In genomic region chr3:103733799-103734695, GRCm38 (mm10) we compare ENCODE assay signal across 9 mouse cellular contexts. TPM values are rescaled to one million over a fixed set of nuclear protein-coding genes. Genes with fewer than 3 reads are reported as not detected.
DNase-seq lines count a peak whose midpoint lies in the region; ATAC-seq and TF ChIP-seq lines count a peak whose summit lies in the region.
"Had no signal": no experiment of that assay in that cellular context is flagged by ENCODE, and none has a peak within 500 bp of the region (broad histone marks: within the 10 kb centered on the region; RNA-seq: fewer than 3 reads in every experiment).

No protein-coding gene starts in this region.

- peaks cover 9% of the 10 kb centered on the region; the same call in 1 of the 2 replicates for H3K36me3 ChIP-seq in embryonic facial prominence, embryonic 14.5 days (ENCODE audit: control insufficient read depth, insufficient read depth, low read length)
- no peaks in the 10 kb centered on the region for H3K36me3 ChIP-seq in intestine, embryonic 16.5 days (ENCODE audit: control insufficient read depth, insufficient read depth, low read length)
- H3K36me3 ChIP-seq in stomach, postnatal 0 days (ENCODE audit: control insufficient read depth, insufficient read depth, low read length) = no peaks in the 10 kb centered on the region

- TF ChIP-seq CTCF in stomach, postnatal 0 days (IDR thresholded peaks at IDR 0.05; ENCODE audit: low read depth) = no peak; the same call in 1 of the 2 replicates

- H3K4me1 ChIP-seq in embryonic facial prominence, embryonic 14.5 days (ENCODE audit: control insufficient read depth, insufficient read depth, low read length) = peaks cover 45% of the 10 kb centered on the region
- H3K4me1 ChIP-seq in intestine, embryonic 16.5 days (ENCODE audit: control insufficient read depth, insufficient read depth, low read length) = peaks cover 24% of the 10 kb centered on the region
- H3K4me1 ChIP-seq in stomach, postnatal 0 days (replicated peaks; ENCODE audit: control insufficient read depth, insufficient read depth) = peaks cover 7% of the 10 kb centered on the region; the same call in 1 of the 2 replicates

- no peak for TF ChIP-seq EP300 in stomach, postnatal 0 days (optimal IDR thresholded peaks at IDR 0.05)

- peak overlapping the region; percentile 48; the same call in 1 of the 2 replicates for H3K4me3 ChIP-seq in embryonic facial prominence, embryonic 14.5 days (ENCODE audit: low read depth, low read length)
- H3K4me3 ChIP-seq in intestine, embryonic 16.5 days (ENCODE audit: low read length) = no peak overlapping the region
- H3K4me3 ChIP-seq in stomach, postnatal 0 days (ENCODE audit: low read depth, low read length) = no peak overlapping the region

- no peaks in the 10 kb centered on the region for H3K27me3 ChIP-seq in embryonic facial prominence, embryonic 14.5 days (replicated peaks; ENCODE audit: control insufficient read depth, insufficient read depth, low read length)
- H3K27me3 ChIP-seq in intestine, embryonic 16.5 days (replicated peaks; ENCODE audit: control insufficient read depth, insufficient read depth, low read length) = no peaks in the 10 kb centered on the region
- no peaks in the 10 kb centered on the region for H3K27me3 ChIP-seq in stomach, postnatal 0 days (ENCODE audit: control insufficient read depth, insufficient read depth, low read length)

- peak overlapping the region; percentile 52 for H3K9ac ChIP-seq in embryonic facial prominence, embryonic 14.5 days (ENCODE audit: low read depth, low read length)
- 0 out of 2 replicates have a peak overlapping the region, but pooled peaks have one; percentile 58 for H3K9ac ChIP-seq in intestine, embryonic 16.5 days (ENCODE audit: low read depth, low read length)
- peak overlapping the region; percentile 35; the same call in 1 of the 2 replicates for H3K9ac ChIP-seq in stomach, postnatal 0 days (ENCODE audit: low read length)
- H3K9ac ChIP-seq: liver, embryonic 14.5 days had no signal

- peak; percentile 7; the same call in 1 of the 2 replicates for ATAC-seq in embryonic facial prominence, embryonic 14.5 days (ENCODE audit: low read depth)
- ATAC-seq in intestine, embryonic 16.5 days = no peak
- no peak for ATAC-seq in stomach, postnatal 0 days (ENCODE audit: low FRiP score, low TSS enrichment)
- ATAC-seq in erythroblast, adult 5-6 weeks (replicated peaks; ENCODE audit: low FRiP score, poor library complexity, severe bottlenecking) = no peak

- DNase-seq in layer of hippocampus, adult 11-12 months (ENCODE audit: low spot score) = peak; percentile 62
- DNase-seq in layer of hippocampus, postnatal 25 days (ENCODE audit: extremely low spot score in 1 of 2, low spot score in 1 of 2) = no peak
- peak; percentile 62 for DNase-seq in embryonic facial prominence, embryonic 14.5 days (ENCODE audit: low spot score)
- peak; percentile 50 for DNase-seq in lung, postnatal 36 days
- peak; percentile 27 for DNase-seq in stomach, postnatal 0 days (ENCODE audit: low spot score)
- DNase-seq in adrenal gland, adult 2 months = no peak

- 14% methylated on average over 18 of the region's 19 CpGs for WGBS in embryonic facial prominence, embryonic 14.5 days
- WGBS in intestine, embryonic 16.5 days = 44% methylated on average over 18 of the region's 19 CpGs
- 46% methylated on average over 19 of the region's 19 CpGs for WGBS in stomach, postnatal 0 days

- H3K27ac ChIP-seq in embryonic facial prominence, embryonic 14.5 days (replicated peaks; ENCODE audit: low read depth, low read length) = peak overlapping the region; percentile 91
- H3K27ac ChIP-seq in intestine, embryonic 16.5 days (ENCODE audit: low read length) = peak overlapping the region; percentile 15; the same call in 1 of the 2 replicates
- peak overlapping the region; percentile 73 for H3K27ac ChIP-seq in stomach, postnatal 0 days (replicated peaks)
- H3K27ac ChIP-seq: liver, embryonic 14.5 days had no signal

- H3K9me3 ChIP-seq in embryonic facial prominence, embryonic 14.5 days (ENCODE audit: control insufficient read depth, low read length) = no peaks in the 10 kb centered on the region
- H3K9me3 ChIP-seq in intestine, embryonic 16.5 days (ENCODE audit: control insufficient read depth, low read length) = no peaks in the 10 kb centered on the region
- no peaks in the 10 kb centered on the region for H3K9me3 ChIP-seq in stomach, postnatal 0 days (ENCODE audit: control insufficient read depth, low read length)

- H3K4me2 ChIP-seq in embryonic facial prominence, embryonic 14.5 days (ENCODE audit: low read depth, low read length) = peak overlapping the region; percentile 56
- peak overlapping the region; percentile 60 for H3K4me2 ChIP-seq in intestine, embryonic 16.5 days (ENCODE audit: low read depth, low read length)
- H3K4me2 ChIP-seq in stomach, postnatal 0 days (replicated peaks; ENCODE audit: low read depth) = peak overlapping the region; percentile 32; the same call in 1 of the 2 replicates

RNA-seq across cellular contexts. Expression of gene Olfml3, which starts 3.8 kb away (rescaled TPM):
- 10 to 100 TPM; 12.5 to 15.0 TPM for total RNA-seq in layer of hippocampus, postnatal 25 days (2021)
- 73.3 and 79.1 TPM in 2 replicates for polyA plus RNA-seq in embryonic facial prominence, embryonic 14.5 days (2014; fragmentation: Nextera tagmentation; extraction: Ambion mirVana)
- 41.6 and 44.0 TPM in 2 replicates for polyA plus RNA-seq in intestine, embryonic 16.5 days (2015; fragmentation: Nextera tagmentation; extraction: Ambion mirVana)
- polyA plus RNA-seq in stomach, postnatal 0 days (2015; fragmentation: Nextera tagmentation; extraction: Ambion mirVana) = 18.0 and 19.5 TPM in 2 replicates
- 1.9 and 4.0 TPM in 2 replicates for total RNA-seq in erythroblast, adult 5-6 weeks (2015; ENCODE audit: low replicate concordance)
- total RNA-seq in erythroblast, adult 5-6 weeks (2017; ENCODE audit: low replicate concordance) = 1.8 and 2.2 TPM in 2 replicates
- total RNA-seq in adrenal gland, adult 2 months (2021) = 10 to 100 TPM; 20.2 to 21.5 TPM
- polyA plus RNA-seq in adrenal gland, adult 2 months (2012; rRNA removed) = 15.9 and 16.0 TPM in 2 replicates

RNA-seq across cellular contexts. Expression of gene Gm10964, which starts 5.1 kb away (rescaled TPM):
- total RNA-seq in layer of hippocampus, postnatal 25 days (2021) = not detected
- not detected in 2 replicates for polyA plus RNA-seq in embryonic facial prominence, embryonic 14.5 days (2014; fragmentation: Nextera tagmentation; extraction: Ambion mirVana)
- polyA plus RNA-seq in intestine, embryonic 16.5 days (2015; fragmentation: Nextera tagmentation; extraction: Ambion mirVana) = not detected in 2 replicates
- polyA plus RNA-seq in stomach, postnatal 0 days (2015; fragmentation: Nextera tagmentation; extraction: Ambion mirVana) = not detected in 2 replicates
- total RNA-seq in erythroblast, adult 5-6 weeks (2015; ENCODE audit: low replicate concordance) = not detected in 2 replicates
- not detected in 2 replicates for total RNA-seq in erythroblast, adult 5-6 weeks (2017; ENCODE audit: low replicate concordance)
- total RNA-seq in adrenal gland, adult 2 months (2021) = not detected
- polyA plus RNA-seq in adrenal gland, adult 2 months (2012; rRNA removed) = not detected in 2 replicates
- polyA plus RNA-seq: liver, embryonic 14.5 days had no signal

RNA-seq across cellular contexts. Expression of gene Hipk1, which starts 57.3 kb away (rescaled TPM):
- 100 to 1,000 TPM; 108 to 115 TPM for total RNA-seq in layer of hippocampus, postnatal 25 days (2021)
- 15.4 and 17.3 TPM in 2 replicates for polyA plus RNA-seq in embryonic facial prominence, embryonic 14.5 days (2014; fragmentation: Nextera tagmentation; extraction: Ambion mirVana)
- 6.3 and 7.1 TPM in 2 replicates for polyA plus RNA-seq in intestine, embryonic 16.5 days (2015; fragmentation: Nextera tagmentation; extraction: Ambion mirVana)
- polyA plus RNA-seq in stomach, postnatal 0 days (2015; fragmentation: Nextera tagmentation; extraction: Ambion mirVana) = 6.7 and 7.5 TPM in 2 replicates
- total RNA-seq in erythroblast, adult 5-6 weeks (2015; ENCODE audit: low replicate concordance) = 491 and 663 TPM in 2 replicates
- 744 and 752 TPM in 2 replicates for total RNA-seq in erythroblast, adult 5-6 weeks (2017; ENCODE audit: low replicate concordance)
- total RNA-seq in adrenal gland, adult 2 months (2021) = 100 to 1,000 TPM; 131 to 139 TPM
- polyA plus RNA-seq in adrenal gland, adult 2 months (2012; rRNA removed) = 83.4 and 88.1 TPM in 2 replicates

Comparison
In these comparisons a context has a peak if more than half of its experiments do, and no peak if none do; other contexts are left out.
1. DNase-seq: peak in layer of hippocampus, adult 11-12 months (single experiment), embryonic facial prominence, embryonic 14.5 days (single experiment), lung, postnatal 36 days (single experiment) and stomach, postnatal 0 days (single experiment); none in layer of hippocampus, postnatal 25 days (0 of 2) and adrenal gland, adult 2 months (single experiment).
2. H3K27ac ChIP-seq: peak in every context shown above with its lines; median percentile 91 in embryonic facial prominence, embryonic 14.5 days; 73 in stomach, postnatal 0 days; 15 in intestine, embryonic 16.5 days.
3. Peak in every context shown above with its lines, with median percentiles within 50 percentile points of each other: H3K4me2 ChIP-seq and H3K9ac ChIP-seq.